Mouse (Mus musculus): ENCODE results near the gene D5Ertd579e.

D5Ertd579e gene

GRCm38 (mm10) chr5:36568118-36568517, 127.7 kb downstream of the D5Ertd579e start:
- no peak for DNase-seq (ENCODE audit: low spot score)

- no peak for DNase-seq (ENCODE audit: low spot score)
Measured at GRCm38 (mm10) chr5:36567627-36568026, 128.2 kb downstream of the D5Ertd579e start.

GRCm38 (mm10) chr5:36564530-36564929, 131.3 kb downstream of the D5Ertd579e start:
- DNase-seq (ENCODE audit: low spot score) = no peak

- no peak for DNase-seq (ENCODE audit: low spot score)
Measured at GRCm38 (mm10) chr5:36563741-36564140, 132.1 kb downstream of the D5Ertd579e start.

GRCm38 (mm10) chr5:36562791-36563445, 132.9 kb downstream of the D5Ertd579e start:
- DNase-seq (ENCODE audit: low spot score) = no peak

GRCm38 (mm10) chr5:36561509-36561908, 134.3 kb downstream of the D5Ertd579e start:
- no peak for DNase-seq (ENCODE audit: low spot score)

- DNase-seq (ENCODE audit: low spot score) = no peak
Measured at GRCm38 (mm10) chr5:36560490-36560889, 135.3 kb downstream of the D5Ertd579e start.

GRCm38 (mm10) chr5:36559510-36560235, 136.2 kb downstream of the D5Ertd579e start:
- DNase-seq (ENCODE audit: low spot score) = no peak

- no peak for DNase-seq (ENCODE audit: low spot score)
Measured at GRCm38 (mm10) chr5:36559106-36559505, 136.7 kb downstream of the D5Ertd579e start.

GRCm38 (mm10) chr5:36558526-36558925, 137.3 kb downstream of the D5Ertd579e start:
- peak; percentile 29 for DNase-seq (ENCODE audit: low spot score)

- no peak for DNase-seq (ENCODE audit: low spot score)
Measured at GRCm38 (mm10) chr5:36557584-36558308, 138.1 kb downstream of the D5Ertd579e start.

- no peak for DNase-seq (ENCODE audit: low spot score)
Measured at GRCm38 (mm10) chr5:36556906-36557305, 138.9 kb downstream of the D5Ertd579e start.

GRCm38 (mm10) chr5:36556289-36556688, 139.5 kb downstream of the D5Ertd579e start:
- DNase-seq (ENCODE audit: low spot score) = no peak

- no peak for DNase-seq (ENCODE audit: low spot score)
Measured at GRCm38 (mm10) chr5:36554496-36554895, 141.3 kb downstream of the D5Ertd579e start.

- no peak for DNase-seq (ENCODE audit: low spot score)
Measured at GRCm38 (mm10) chr5:36553886-36554285, 141.9 kb downstream of the D5Ertd579e start.

GRCm38 (mm10) chr5:36553056-36553606, 142.7 kb downstream of the D5Ertd579e start:
- DNase-seq (ENCODE audit: low spot score) = no peak

GRCm38 (mm10) chr5:36552391-36552790, 143.4 kb downstream of the D5Ertd579e start:
- no peak for DNase-seq (ENCODE audit: low spot score)

Data from ovary, adult 18-20 months (tissue).